Mouse (Mus musculus) layer of hippocampus, postnatal 14 days (tissue): ENCODE results near the gene Gabrd. TPM values are rescaled to one million over a fixed set of nuclear protein-coding genes. Genes with fewer than 3 reads are reported as not detected.

Source experiments
- DNase-seq, 2 experiments: peaks; one replicate each; pipeline ENCODE4 v3.0.0; 2021 to 2022; ENCODE audit warnings: low spot score in 2 of 2, mixed read lengths in 1 of 2
- total RNA-seq, 2 experiments: library from RNA; stranded (reverse); gene quantifications; 2 replicates each; pipeline ENCODE4 v1.2.3; 2021

Gabrd gene
- total RNA-seq, 2 experiments from 2014 or later, result 10.4 to 14.9 TPM

DNA sequence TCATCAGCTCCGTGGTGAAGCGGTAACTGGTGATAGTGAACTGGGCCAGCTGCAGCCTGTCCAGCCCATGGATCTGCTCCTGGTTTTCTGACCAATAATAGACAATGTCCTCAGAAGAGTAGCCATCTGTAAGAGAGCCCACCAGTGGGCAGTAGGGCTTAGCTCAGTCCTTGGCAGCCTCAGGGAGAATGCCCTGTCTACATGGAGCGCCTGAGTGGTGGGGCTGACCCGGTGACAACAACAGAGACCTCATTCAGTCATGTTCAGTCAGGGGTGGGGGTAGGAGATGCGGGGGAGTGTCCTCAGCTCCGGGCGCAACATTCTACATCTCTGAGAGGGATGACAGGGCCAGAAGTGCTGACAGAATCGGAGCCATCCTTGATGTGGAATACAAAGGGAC, 10.7 kb downstream of the Gabrd start:
- no peak for DNase-seq

DNA sequence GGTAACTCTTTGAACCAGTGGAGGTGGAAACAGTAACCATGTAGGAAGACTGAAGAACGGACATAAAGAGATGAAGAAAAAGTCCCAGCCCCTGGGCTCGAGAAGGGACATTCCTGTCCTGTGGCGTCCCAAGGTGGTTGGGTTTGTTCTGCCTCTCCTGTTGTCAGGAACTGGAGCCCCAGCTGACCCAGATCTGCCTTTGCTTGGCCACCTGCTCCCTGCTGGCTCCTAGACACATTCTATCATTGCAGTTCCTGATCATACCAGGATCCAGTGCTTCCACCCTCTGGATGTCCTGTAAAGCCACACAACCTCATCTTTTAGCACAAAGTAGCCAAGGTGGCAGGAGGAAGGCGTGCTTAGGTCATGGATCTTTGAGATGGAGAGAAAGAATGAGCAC, 14.6 kb downstream of the Gabrd start:
- no peak for DNase-seq

DNA sequence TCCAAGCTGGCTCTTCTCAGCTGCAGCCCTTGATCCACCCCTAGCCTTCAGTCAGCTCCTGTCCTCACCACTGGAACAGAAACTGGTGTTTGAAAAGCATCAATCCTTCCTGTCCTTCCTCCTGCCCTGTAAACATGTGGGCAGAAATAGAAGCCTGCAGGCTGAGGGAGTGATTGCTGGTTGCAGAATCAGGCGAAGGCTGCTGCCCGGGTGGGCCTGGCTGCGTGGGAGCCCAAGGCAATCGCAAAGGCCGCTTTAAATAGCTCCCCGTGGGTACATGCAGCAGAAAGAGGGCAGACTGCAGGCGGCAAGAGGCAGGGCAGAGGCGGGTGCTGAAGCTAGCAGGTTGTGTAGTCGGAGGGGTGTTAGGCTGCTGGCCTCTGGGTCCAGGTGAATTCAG, 15.2 kb downstream of the Gabrd start:
- peak; percentile 28 to 47 for DNase-seq

DNA sequence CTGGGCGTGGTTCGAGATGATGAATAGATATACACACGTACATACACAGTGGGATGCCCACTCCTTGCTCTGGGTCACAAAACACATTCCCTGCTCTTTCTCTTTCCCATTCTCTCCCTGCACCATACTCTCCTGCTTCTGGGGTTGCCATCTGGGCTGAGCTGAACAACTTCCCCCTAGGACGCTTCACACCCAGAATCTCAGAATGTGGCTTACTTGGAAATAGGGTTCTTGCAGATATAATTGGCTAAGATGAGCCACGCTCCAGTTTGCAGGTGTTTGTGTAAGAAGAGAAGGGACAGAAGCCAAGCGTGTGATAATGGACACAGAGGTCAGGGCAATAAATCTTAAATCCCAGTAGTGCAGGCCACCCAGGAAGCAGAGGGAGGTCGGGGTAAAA, 15.9 kb downstream of the Gabrd start:
- no peak for DNase-seq

DNA sequence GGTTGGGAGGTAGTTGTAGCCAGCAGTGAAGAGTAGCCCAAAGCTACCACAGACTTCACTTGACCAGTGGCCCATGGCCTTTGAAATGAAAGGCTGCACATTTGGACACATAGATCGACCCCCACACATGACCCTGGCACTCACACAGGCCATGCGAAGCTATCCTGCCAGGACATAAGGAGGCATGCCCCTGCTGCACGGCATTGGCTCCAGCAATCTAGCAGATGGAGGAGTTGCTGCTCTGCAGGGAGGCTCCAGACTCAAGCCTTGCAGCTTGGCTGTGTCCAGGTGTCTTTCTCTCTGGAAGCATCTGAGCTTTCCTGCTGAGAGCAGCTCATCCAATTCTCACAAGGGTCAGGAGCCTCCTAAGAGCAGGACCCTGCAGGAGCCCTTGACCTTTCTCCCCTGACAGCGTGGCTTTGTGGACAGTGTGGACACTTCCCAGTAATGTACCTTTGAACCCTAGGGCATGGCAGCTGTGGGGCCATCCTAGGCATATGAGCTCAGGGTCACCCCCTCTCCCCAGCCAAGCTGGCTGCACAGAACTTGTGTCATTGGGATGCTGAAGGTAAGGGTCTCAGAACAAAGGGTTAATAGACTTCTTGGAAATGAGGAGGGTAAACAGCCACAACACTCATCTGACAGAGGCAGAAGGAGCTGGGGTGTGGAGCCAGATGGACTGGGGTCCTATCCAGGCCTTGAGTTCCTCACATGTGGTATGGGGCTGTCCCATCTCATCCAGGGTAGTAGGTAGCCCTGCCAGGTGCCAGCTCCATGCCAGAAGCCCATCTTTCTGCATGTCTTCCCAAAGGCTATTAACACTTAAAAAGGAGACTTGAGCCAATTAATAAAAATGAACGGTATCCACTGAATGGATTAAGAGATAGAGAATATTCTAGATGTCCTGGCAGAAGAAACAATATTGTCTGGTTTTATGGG, 25.8 kb downstream of the Gabrd start:
- no peak for DNase-seq

DNA sequence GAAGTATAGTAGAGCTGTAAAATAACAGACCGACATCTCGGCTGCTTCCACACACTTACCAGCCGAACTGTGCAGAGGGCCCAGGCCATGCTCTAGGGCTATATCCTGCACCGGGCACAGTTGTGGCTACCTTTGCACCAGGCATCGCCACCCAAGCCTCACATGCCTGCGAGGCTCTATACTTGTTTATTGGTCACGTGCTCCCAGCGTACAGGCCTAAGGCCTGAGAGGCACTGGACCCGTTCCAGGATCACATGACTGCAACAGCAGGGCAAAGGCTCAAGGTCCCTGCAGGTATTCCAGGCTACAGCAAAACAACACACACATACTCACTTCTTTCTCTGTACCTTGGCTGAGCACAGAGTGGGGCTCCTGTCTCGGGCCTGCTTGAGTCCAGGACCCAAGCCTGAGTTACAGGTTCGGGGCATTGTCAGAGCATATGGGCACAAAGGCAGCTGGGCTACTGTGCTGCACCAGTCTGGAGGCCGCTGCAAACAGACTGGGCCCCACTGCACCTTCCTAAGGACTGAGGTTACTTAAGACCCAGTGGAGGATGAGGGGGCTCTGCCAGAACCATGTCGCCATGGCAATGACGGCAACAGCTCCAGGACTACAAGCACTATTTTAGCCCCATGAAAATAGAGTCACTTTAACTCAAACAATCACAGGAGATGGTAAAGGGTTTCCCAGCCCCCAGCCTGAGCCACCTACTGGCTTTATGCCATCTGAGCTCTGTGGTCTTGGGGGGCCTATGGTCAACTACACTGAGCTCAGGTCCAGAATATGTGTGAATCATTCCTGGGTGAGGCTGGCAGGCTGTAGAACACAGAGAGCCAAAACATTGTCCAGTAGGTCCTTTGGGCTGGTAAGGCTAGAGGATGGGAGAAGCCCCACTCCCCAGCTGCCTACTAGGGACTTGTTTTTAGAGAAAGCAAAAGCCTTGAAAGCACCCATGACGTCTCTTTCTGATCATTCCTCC, 26.9 kb downstream of the Gabrd start:
- DNase-seq, result no peak

DNA sequence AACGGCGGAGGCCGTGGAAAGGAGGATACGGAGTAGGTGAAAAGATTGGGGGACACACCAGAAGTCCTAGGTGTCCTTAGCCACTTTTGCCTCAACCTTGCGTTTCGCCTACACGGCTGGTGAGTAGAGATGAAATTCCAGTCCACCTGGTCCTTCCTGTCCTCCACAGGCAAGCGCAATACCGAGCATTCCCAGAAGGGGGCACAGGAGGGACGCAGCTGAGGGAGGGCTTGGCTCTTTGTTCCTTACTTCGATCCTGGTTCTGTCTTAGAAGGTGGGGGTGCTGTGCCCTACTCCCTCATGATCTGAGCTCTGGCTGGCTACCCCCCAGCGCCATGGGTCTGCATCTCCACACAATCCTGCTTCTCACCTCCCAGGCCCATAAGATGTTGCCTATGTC, 29.2 kb downstream of the Gabrd start:
- DNase-seq, result peak; percentile 80 to 81

DNA sequence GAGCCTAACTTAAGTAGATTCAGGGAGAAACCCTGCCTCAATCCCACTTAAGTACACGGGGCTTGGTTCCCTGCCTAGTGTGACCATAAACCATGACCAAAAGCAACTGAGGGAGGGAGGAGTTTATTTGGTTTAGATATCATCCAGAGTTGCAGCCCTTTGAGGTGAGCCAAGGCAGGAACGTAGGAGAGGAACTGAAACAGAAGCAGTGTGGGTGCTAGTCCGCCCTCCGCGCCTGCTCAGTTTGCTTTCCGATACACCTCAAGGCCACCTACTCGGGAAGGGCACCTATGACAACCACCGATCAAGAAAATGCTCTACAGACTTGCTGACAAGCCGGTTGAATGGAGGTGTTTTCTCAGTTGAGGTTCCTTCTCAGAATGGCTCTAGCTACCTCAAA, 30.2 kb downstream of the Gabrd start:
- no peak for DNase-seq

DNA sequence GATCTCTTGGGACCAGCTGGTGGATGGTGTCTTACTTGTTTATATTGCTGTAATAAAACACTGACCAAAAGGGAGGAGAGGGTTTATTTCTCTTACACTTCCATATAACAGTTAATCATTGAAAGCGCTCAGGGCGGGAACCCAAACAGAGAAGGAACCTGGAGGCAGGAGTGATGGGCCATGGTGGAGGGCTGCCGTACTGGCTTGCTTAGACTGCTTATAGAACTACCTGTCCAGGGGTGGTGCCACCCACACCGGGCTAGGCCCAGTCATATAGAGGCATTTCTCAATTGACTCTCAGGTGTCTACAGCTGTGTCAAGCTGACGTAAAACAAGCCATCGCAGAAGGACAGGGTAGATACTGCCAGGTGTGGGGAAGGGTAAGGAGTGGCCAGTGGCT, 31.1 kb downstream of the Gabrd start:
- no peak for DNase-seq

DNA sequence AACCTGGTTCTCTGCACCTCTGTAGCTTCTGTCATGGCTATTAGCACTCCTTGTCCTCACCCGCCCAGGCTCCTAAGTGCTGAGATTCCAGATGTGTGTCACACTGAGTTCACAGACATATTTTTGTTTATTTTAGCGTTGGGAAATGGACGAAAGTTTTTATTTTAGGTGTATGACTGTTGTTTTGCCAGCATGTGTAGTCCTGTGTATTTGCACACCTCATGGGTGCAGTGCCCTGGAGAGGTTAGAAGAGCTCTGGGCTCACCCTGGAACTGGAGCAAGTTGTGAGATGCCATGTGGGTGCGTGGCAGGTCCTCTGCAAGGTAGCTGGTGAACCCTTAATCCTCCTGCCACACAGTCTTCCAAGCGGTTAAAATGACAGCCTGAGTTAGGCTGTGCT, 35.5 kb downstream of the Gabrd start:
- DNase-seq, result no peak

DNA sequence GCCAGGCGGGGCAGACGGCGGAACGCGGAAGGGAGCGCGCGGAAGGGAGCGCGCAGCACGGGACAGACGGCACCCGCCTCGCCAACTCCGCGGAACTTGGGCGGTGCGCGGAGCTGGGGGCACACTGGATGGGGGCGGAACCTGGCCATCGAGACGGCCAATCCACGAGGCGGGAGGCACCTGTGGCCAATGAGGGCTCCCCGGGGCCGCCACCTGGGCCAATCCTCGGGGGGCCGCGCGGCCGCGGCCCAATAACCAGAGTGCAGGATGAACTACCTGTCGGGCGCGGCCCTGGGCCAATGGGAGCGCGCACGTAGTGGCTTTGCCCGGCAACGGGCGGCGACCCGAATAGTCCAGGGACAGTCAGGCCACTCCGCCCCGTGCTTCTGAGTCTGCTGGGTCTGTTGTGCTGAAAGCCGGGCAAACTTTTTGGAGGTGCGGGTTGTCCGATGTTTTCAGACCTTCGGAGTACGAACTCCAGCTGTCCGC, 36.6 kb downstream of the Gabrd start, which contains the start of gene Prkcz:
Prkcz (minus strand) TSS at position 59 of the 489 bp plus-strand sequence.
- peak in 1 of 2 experiments; percentile 39 for DNase-seq

DNA sequence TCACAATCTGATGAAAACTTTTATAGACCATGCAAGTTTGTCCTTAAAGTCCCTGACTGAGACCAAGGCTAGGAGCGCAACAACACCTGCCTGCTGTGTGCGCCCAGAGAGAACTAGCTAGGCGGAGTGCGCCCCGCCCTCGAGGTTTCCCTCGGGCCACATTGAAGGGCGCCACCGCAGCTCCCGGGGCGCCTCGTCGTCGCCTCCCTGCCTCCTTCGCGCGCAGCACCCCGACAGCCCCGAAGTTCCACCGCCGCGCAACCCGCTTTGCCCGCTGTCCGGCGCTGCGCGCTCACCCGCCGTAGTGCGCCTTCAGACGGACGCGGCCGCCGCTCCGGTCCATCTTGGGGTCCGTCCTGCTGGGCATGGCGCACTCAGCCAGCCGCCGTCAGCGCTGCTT, 37.1 kb downstream of the Gabrd start:
- no peak for DNase-seq

DNA sequence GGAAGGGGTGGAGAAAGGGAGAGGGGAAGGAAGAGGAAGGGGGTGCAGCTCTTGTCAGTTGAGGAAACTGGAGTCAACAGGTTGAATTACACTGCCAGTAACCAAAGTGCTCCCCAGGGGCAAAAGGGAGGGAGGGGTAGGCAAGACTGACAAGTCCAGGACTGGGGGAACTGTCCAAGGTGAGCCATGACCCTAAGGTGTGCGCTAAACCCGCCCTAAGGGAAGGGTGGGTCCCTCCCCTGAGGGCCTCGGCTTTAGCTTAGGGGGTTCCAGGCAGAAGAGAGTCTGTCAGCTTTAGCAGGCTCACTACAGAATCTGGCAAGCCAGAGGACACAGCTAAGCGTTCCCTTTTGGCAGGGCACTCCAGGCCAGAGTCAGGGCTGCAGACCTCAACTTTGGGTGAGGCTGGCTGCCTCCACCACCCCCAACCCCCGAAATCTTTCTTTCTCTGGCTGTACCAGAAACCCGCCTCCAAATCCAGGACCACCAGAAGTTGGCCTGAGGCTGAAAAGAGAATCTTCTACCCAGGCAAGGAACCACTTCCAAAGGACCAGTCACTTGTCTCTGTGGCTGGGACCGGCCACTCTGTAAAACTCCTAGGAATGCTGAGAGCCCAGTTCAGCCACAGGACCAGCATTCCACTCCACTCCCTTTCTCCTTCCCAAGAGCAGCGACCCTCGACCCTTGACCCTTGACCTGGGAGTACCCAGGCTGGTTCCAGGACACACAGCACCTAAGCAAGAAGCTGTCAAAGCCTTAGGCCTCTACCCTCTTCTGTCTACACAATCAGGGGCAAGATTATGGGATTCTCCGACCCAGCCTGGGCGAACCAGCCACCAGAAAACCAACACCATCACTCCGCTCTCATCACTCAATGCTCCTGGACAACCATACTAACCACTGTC, 38.1 kb downstream of the Gabrd start:
- no peak for DNase-seq

DNA sequence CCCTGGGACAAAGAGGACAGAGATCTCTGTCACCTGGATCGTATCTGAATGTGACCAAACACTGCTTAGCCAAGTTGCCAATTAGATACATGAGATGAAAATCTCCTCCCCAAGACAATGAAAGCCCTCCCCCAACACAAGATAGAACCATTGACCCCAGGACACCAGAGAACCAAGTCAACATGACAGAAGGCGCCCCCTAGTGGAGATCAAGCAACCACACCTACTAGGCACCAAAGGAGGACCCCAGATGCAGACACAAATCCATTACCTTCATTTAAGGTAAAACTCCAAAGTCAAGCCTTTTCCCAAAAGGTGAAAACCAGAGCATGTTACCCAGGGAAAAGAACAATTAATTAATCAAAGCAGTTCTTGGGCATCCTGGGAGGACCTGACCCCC, 40.3 kb downstream of the Gabrd start:
- no peak for DNase-seq

DNA sequence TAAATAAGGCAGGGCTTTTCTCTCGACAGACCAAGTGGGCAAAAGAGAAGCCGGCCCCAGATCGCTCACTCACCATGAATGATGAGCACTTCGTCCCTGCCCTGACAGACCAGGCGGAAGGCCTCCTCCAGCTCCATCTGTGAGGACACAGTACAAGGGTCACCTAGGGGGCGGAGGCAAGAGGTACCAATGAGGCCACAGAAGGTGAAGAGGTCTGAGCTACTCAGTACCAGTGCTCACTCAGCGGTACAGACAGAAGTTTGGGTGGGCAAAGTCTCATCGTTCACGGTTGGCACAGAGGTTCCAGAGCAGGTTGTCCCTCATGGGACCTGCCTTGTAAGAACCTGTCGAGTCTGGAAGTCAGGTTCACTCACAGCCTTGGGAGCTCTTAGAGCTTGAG, 41.6 kb downstream of the Gabrd start:
- DNase-seq, result no peak

DNA sequence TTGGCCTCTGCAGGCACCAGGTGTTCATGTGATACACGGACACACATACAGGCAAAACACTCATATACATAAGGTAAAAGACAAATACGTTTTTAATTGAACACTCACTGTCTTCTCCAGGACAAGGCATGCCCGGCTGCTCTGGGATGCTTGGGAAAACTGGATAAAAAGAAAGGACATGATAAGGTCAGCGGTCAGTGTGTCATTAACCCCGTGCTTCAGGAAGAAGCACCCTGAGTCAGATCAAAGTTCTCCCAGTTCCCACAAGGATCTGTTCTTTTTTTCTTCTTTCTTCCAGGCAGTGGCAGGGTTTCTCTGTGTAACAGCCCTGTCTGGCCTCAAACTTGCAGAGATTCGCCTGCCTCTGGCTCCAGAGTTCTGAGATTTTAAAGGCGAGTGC, 43.4 kb downstream of the Gabrd start:
- DNase-seq, result no peak

DNA sequence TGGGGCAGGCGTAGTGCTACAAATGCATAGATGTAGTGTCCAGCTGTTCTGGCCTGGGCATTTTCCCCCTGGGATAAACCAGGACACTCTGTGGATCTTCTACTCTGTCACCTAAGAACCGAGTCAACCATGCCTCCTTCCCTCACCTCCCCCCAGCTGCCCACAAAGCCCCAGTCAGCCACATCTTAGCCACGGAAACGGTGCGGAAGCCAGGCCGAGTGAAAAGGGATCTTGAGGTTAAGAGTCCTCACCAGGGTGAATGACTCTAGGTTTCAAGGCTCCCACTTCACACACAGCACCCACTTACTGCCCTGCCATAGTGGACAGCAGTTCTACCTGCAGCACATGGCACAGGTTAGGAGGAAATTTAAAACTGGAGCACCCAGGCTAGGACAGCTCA, 43.9 kb downstream of the Gabrd start:
- DNase-seq, result no peak

DNA sequence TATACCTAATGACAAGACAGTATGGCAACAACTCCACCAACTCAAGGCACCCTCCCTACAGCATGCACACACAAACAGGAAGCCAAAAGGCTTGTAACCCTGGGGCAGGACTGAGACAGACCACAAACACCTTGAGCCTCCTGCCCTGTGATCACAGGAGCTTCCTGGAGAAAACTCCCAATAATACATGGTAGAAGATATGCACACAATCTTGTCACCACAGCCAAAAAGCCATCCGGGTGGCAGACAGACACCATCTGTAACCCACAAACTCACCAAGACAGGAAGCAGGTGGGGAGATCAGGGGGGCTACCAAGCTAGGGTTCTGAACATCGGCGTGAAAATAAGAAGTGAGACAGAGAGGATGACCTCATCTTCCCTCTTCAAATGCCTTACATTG, 45.3 kb downstream of the Gabrd start:
- no peak for DNase-seq

DNA sequence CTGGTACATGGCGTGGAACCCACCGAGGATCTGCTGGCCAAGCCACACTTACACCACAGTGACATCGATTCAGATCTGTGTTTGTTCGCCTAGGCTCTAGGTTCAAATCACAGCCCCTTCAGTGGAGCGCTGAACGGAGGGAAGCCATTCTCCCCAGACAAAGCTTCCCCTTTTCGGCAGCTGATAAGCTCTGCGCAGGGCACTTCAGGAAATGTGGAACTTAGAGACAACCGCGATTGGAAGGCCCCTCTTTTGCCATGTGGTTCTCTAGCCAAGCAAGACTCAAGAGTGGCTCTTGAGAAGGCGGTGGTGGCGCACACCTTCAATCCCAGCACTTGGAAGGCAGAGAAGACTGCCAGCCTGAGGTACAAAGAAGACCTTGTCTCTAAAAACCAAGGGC, 51.6 kb downstream of the Gabrd start:
- DNase-seq, result no peak

DNA sequence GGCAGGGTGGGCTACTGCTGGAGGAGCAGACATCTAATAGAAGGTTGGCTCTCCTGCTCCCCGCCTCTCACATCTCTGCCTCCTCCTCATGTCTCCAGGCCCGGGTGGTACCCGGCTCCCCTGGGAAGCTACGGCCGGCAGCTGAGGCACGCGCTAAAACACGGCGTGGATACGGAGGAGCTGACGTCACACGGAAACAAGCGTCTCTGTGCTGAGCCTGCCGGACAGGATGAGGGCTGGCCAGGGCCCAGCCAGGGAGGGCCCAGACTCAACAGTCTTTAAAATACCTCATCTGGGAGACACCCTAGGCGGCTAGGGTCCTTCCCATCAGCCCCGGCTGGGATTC, 52.3 kb downstream of the Gabrd start:
- peak; percentile 81 to 84 for DNase-seq
